Mouse (Mus musculus): ENCODE measurements around the gene Stim2.

GRCm38 (mm10) chr5:54107069-54107468 lies 108.8 kb downstream of the Stim2 start:
- TF ChIP-seq USF1 (IDR thresholded peaks at IDR 0.05; ENCODE audit: low read depth) (no peak), CTCF (IDR thresholded peaks at IDR 0.05; ENCODE audit: control insufficient read depth, insufficient read depth, insufficient read length) (no peak)

Data from C2C12 (cell line).